Mouse (Mus musculus): ENCODE results near the gene Nploc4. TPM values are rescaled to one million over a fixed set of nuclear protein-coding genes. Genes with fewer than 3 reads are reported as not detected.

The Nploc4 gene
- polyA plus RNA-seq, 1 experiment from 2014 or later: 52.4 TPM

DNA sequence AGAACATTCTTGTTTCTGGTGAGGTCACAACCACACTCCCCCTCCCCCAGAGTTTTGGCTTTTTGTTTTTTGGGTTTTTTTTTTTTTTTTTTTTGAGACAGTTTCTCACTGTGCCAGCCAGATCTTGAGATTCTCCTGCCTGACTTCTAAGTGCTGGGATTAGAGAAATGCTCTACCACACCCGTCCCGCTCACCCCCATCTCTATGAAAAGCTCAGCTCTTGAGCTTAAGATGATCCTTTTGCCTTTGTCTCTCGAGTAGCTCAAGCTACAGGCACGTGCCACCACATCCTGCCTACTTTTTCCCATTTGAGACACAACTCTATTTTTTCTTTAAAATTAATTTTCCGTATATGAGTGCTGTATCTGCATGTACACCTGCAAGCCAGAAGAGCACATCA, 26.9 kb upstream of the Nploc4 start:
- no peak overlapping the region for H3K27ac ChIP-seq (ENCODE audit: low read depth, low read length)
- 85% methylated on average over 5 of the region's 5 CpGs for WGBS
- ATAC-seq (replicated peaks; ENCODE audit: low FRiP score): no peak
- H3K4me3 ChIP-seq (ENCODE audit: low read depth, low read length): no peak overlapping the region
- H3K4me1 ChIP-seq (replicated peaks; ENCODE audit: control insufficient read depth, insufficient read depth, low read length): peaks cover 11% of the 10 kb centered on the region
- H3K27me3 ChIP-seq (ENCODE audit: control insufficient read depth, insufficient read depth, low read length): no peaks in the 10 kb centered on the region
- peaks cover 2% of the 10 kb centered on the region; the same call in 1 of the 2 replicates for H3K36me3 ChIP-seq (ENCODE audit: control insufficient read depth, insufficient read depth, low read length)
- H3K4me2 ChIP-seq (ENCODE audit: low read depth, low read length, severe bottlenecking): no peak overlapping the region
- no peak overlapping the region for H3K9ac ChIP-seq (ENCODE audit: low read length)
- no peak for DNase-seq (ENCODE audit: low spot score)
- no peaks in the 10 kb centered on the region for H3K9me3 ChIP-seq (ENCODE audit: control insufficient read depth, low read length)

DNA sequence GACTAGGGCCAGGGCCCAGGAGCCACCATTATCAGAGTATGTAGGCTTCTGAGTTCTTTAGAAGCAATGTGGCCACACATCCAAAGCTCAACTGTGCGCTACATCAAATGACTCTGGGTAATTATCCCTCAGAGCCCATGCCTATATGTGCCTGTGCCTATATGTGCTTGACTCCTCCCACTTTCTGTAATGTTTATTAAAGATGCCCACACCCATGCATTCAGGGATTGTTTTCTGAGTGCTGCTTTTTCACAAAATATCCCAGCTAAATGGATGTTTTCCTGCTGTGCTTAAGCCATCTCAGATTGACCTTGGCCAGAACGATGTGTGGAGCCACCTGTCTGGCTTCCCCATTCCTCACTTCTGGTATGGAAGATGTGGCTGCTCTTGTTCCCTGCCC, 26.0 kb upstream of the Nploc4 start:
- ATAC-seq (replicated peaks; ENCODE audit: low FRiP score): no peak

DNA sequence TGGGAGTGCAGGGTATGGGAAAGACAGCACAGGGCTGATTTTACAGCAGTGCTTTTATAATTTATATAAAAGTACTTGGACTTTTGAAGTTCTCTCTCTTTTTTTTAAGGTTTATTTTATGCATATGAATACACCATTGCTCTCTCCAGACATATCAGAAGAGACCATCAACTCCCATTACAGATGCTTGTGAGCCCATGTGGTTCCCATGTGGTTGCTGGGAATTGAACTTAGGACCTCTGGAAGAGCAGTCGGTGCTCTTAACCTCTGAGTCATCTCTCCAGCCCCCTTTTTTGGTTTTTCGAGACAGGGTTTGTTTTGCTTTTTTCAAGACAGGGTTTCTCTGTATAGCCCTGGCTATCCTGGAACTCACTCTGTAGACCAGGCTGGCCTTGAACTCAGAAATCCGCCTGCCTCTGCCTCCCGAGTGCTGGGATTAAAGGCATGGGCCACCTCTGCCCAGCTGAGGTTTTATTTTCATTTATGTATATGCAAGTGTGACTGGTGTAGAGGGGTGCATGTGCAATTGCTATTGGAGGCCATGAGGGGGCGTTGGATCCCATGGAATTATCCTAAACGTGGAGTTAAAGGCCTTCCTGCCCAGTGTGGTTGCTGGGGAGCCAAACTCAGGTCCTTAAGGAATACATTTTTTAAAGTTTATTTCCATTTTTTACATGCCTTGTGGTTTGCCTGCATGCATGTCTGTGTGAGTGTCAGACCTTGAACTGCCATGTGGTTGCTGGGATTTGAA, 21.5 kb upstream of the Nploc4 start:
- Histone ChIP-seq H3K27me3 (ENCODE audit: control insufficient read depth, insufficient read depth, low read length) (no peaks in the 10 kb centered on the region), H3K9ac (ENCODE audit: low read length) (peak overlapping the region; percentile 95), H3K4me1 (replicated peaks; ENCODE audit: control insufficient read depth, insufficient read depth, low read length) (peaks cover 2% of the 10 kb centered on the region; the same call in 1 of the 2 replicates), H3K4me2 (ENCODE audit: low read depth, low read length, severe bottlenecking) (peak overlapping the region; percentile 94), H3K9me3 (ENCODE audit: control insufficient read depth, low read length) (no peaks in the 10 kb centered on the region), H3K27ac (ENCODE audit: low read depth, low read length) (no peak overlapping the region), H3K36me3 (ENCODE audit: control insufficient read depth, insufficient read depth, low read length) (peaks cover 2% of the 10 kb centered on the region; the same call in 1 of the 2 replicates), H3K4me3 (ENCODE audit: low read depth, low read length) (peak overlapping the region; percentile 88)
- DNase-seq (ENCODE audit: low spot score) (no peak), ATAC-seq (replicated peaks; ENCODE audit: low FRiP score) (no peak)
- 71% methylated on average over 6 of the region's 6 CpGs for WGBS

More for the DNA sequence above, 26.0 kb upstream of the Nploc4 start:
- no peak overlapping the region for H3K4me2 ChIP-seq (ENCODE audit: low read depth, low read length, severe bottlenecking)
- no peaks in the 10 kb centered on the region for H3K9me3 ChIP-seq (ENCODE audit: control insufficient read depth, low read length)
- no peak overlapping the region for H3K4me3 ChIP-seq (ENCODE audit: low read depth, low read length)
- no peak overlapping the region for H3K27ac ChIP-seq (ENCODE audit: low read depth, low read length)
- DNase-seq (ENCODE audit: low spot score): no peak
- H3K27me3 ChIP-seq (ENCODE audit: control insufficient read depth, insufficient read depth, low read length): no peaks in the 10 kb centered on the region
- H3K4me1 ChIP-seq (replicated peaks; ENCODE audit: control insufficient read depth, insufficient read depth, low read length): peaks cover 13% of the 10 kb centered on the region
- H3K9ac ChIP-seq (ENCODE audit: low read length): no peak overlapping the region
- 96% methylated on average over 2 of the region's 2 CpGs for WGBS
- peaks cover 2% of the 10 kb centered on the region; the same call in 1 of the 2 replicates for H3K36me3 ChIP-seq (ENCODE audit: control insufficient read depth, insufficient read depth, low read length)

DNA sequence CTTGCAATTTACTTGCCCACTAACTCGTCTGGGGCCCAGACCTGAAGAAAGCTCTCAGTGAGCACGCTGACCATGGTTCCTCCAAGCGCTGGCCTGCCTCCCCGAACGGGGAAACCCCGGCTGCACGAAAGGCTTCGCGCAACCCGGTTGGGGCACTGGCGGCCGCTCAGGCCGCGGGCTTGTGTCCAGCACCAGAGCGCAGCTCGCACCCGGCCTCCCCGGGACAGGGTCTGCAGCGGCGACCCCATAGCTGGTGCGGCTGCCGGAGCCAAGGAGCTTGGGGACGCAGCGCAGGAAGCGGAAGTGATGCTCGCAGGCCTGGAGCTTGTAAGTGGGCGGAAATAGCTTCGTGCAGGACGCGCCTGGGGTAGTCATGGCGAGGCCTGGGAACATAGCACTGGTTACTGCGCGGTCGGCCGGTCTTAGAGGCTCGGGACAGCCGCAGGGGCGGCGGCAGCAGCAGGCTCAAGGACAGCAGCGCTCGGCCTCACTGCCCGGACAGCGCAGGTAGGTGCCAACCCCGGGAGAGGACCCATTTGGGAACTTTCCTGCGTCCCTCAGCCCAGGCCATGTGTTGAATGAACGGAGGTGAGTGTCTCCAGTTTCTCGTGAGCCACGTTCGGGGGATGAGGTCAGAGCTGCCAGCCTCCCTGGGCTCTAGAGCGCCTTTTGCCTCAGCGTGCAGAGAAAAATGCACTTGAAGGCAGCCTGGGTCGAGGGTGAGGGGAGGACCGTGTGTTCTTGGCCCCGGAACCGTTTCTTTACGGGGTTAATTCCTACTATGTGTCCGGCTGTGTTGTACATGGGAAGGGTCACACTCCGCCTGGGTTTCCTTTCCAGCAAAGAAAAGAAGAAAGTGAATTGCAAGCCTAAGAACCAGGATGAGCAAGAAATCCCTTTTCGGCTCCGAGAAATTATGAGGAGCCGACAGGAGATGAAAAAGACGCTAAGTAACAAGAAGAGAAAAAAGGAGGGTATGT, 20.6 kb upstream of the Nploc4 start, which contains the start of the genes Oxld1 and Ccdc137:
Gene Oxld1, minus strand, starts transcription at position 297 of the 980 bp plus-strand sequence.
Gene Ccdc137, plus strand, starts transcription at position 344 of the 980 bp plus-strand sequence.
- WGBS: 4% methylated on average over 62 of the region's 62 CpGs

DNA sequence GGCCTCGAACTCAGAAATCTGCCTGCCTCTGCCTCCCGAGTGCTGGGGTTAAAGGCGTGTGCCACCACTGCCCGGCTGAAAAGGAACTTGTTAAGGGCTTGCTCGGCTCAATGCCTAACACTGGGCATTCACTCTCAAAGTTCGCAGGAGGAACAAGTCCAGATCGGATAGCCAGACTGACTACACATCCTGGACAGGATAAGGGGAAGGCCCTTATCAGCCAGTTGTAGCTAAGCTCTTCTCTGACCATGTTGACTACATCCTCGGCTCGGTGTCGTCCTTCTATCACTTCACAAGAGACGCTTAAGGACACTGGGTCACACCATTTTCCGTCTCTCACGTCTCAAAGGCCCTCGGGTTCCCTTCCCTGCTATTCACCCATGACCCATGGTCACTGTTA, 19.9 kb upstream of the Nploc4 start:
- peak overlapping the region; percentile 88 for H3K4me3 ChIP-seq (ENCODE audit: low read depth, low read length)
- H3K27me3 ChIP-seq (ENCODE audit: control insufficient read depth, insufficient read depth, low read length): no peaks in the 10 kb centered on the region
- H3K4me2 ChIP-seq (ENCODE audit: low read depth, low read length, severe bottlenecking): peak overlapping the region; percentile 94
- 0 out of 2 replicates have a peak overlapping the region, but pooled peaks have one; percentile 25 for H3K27ac ChIP-seq (ENCODE audit: low read depth, low read length)
- ATAC-seq (replicated peaks; ENCODE audit: low FRiP score): 0 out of 2 replicates have a peak, but pooled peaks have one; percentile 10
- peaks cover 2% of the 10 kb centered on the region; the same call in 1 of the 2 replicates for H3K36me3 ChIP-seq (ENCODE audit: control insufficient read depth, insufficient read depth, low read length)
- no peaks in the 10 kb centered on the region for H3K9me3 ChIP-seq (ENCODE audit: control insufficient read depth, low read length)
- DNase-seq (ENCODE audit: low spot score): no peak
- WGBS: 39% methylated on average over 14 of the region's 14 CpGs
- peaks cover 2% of the 10 kb centered on the region; the same call in 1 of the 2 replicates for H3K4me1 ChIP-seq (replicated peaks; ENCODE audit: control insufficient read depth, insufficient read depth, low read length)
- peak overlapping the region; percentile 95 for H3K9ac ChIP-seq (ENCODE audit: low read length)

More for the DNA sequence above, 20.6 kb upstream of the Nploc4 start, which contains the start of the genes Oxld1 and Ccdc137:
- Histone ChIP-seq H3K9me3 (ENCODE audit: control insufficient read depth, low read length) (no peaks in the 10 kb centered on the region), H3K4me3 (ENCODE audit: low read depth, low read length) (peak within 1 kb of the TSS; percentile 88), H3K9ac (ENCODE audit: low read length) (peak within 1 kb of the TSS; percentile 95), H3K27ac (ENCODE audit: low read depth, low read length) (peak within 1 kb of the TSS; percentile 25; the same call in 1 of the 2 replicates), H3K4me1 (replicated peaks; ENCODE audit: control insufficient read depth, insufficient read depth, low read length) (peaks cover 2% of the 10 kb centered on the region; the same call in 1 of the 2 replicates), H3K4me2 (ENCODE audit: low read depth, low read length, severe bottlenecking) (peak within 1 kb of the TSS; percentile 94), H3K36me3 (ENCODE audit: control insufficient read depth, insufficient read depth, low read length) (peaks cover 2% of the 10 kb centered on the region; the same call in 1 of the 2 replicates), H3K27me3 (ENCODE audit: control insufficient read depth, insufficient read depth, low read length) (no peaks in the 10 kb centered on the region)
- ATAC-seq (replicated peaks; ENCODE audit: low FRiP score) (peak; percentile 88), DNase-seq (ENCODE audit: low spot score) (peak; percentile 88)

DNA sequence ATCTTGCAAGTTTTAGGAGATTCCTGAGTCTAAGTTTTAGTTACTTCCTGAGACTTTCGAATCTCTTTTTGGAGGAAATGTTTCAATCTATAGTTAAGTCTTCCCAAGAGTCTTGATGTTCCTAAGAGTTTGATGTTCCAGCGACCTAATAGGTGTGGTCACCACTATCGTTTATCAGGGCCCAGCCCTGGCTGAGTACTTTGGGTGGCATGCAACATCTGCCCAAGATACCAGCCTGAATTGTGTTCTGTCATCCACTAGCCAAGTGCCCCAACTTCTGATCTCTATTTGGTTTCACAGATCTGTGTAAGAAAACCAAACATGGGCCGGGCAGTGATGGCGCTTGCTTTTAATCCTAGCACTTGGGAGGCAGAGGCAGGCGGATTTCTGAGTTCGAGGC, 17.9 kb upstream of the Nploc4 start:
- H3K27ac ChIP-seq (ENCODE audit: low read depth, low read length): no peak overlapping the region
- H3K4me1 ChIP-seq (replicated peaks; ENCODE audit: control insufficient read depth, insufficient read depth, low read length): peaks cover 2% of the 10 kb centered on the region; the same call in 1 of the 2 replicates
- 96% methylated on average over 7 of the region's 7 CpGs for WGBS
- H3K4me3 ChIP-seq (ENCODE audit: low read depth, low read length): no peak overlapping the region
- H3K4me2 ChIP-seq (ENCODE audit: low read depth, low read length, severe bottlenecking): no peak overlapping the region
- no peaks in the 10 kb centered on the region for H3K27me3 ChIP-seq (ENCODE audit: control insufficient read depth, insufficient read depth, low read length)
- no peaks in the 10 kb centered on the region for H3K9me3 ChIP-seq (ENCODE audit: control insufficient read depth, low read length)
- H3K36me3 ChIP-seq (ENCODE audit: control insufficient read depth, insufficient read depth, low read length): no peaks in the 10 kb centered on the region; the same call in 1 of the 2 replicates
- H3K9ac ChIP-seq (ENCODE audit: low read length): no peak overlapping the region
- ATAC-seq (replicated peaks; ENCODE audit: low FRiP score) (no peak), DNase-seq (ENCODE audit: low spot score) (no peak)

DNA sequence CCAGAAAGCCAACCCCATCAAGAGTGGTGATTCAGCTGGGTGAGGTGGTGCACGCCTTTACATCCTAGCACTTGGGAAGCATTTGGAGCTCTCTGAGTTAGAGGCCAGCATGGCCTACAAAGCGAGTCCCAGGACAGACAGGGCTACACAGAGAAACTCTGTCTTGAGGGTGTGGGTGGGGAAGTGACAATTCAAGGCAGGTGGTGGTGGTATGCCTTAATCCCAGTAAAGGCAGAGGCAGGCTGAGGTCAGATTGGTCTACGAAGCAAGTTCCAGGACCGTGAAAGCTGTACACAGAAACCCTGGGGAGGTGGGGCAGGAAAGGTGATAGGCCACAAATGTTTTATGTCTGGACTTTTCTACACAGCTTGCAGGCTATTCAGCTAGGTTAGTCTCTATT, 17.5 kb upstream of the Nploc4 start:
- 93% methylated on average over 4 of the region's 4 CpGs for WGBS

DNA sequence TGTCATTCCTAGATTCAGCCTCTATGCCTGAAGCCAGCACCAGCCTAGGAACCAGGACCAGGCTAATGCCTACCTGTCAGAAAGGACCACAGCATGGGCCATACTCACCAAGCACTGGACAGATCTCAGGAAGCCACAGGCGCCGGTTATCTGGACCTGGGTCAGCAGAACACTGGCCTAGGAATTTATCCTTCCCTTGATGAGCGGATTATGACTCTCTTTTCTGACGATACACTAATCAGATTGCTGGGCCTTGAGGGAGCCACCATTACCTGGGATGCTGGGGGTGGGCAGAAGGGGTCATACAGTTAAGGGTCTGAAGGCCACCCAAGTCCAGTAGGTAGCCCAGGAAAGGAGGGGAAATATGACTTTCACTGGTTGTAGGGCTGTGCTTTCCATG, 15.8 kb upstream of the Nploc4 start, which contains the start of gene Pde6g:
Gene Pde6g, minus strand, starts transcription at position 195 of the 400 bp plus-strand sequence.
- Histone ChIP-seq H3K4me1 (replicated peaks; ENCODE audit: control insufficient read depth, insufficient read depth, low read length) (no peaks in the 10 kb centered on the region; the same call in 1 of the 2 replicates), H3K4me2 (ENCODE audit: low read depth, low read length, severe bottlenecking) (no peak within 1 kb of the TSS), H3K36me3 (ENCODE audit: control insufficient read depth, insufficient read depth, low read length) (no peaks in the 10 kb centered on the region), H3K9me3 (ENCODE audit: control insufficient read depth, low read length) (no peaks in the 10 kb centered on the region), H3K27me3 (ENCODE audit: control insufficient read depth, insufficient read depth, low read length) (no peaks in the 10 kb centered on the region), H3K9ac (ENCODE audit: low read length) (no peak within 1 kb of the TSS), H3K27ac (ENCODE audit: low read depth, low read length) (no peak within 1 kb of the TSS), H3K4me3 (ENCODE audit: low read depth, low read length) (no peak within 1 kb of the TSS)
- 89% methylated on average over 4 of the region's 4 CpGs for WGBS
- no peak for ATAC-seq (replicated peaks; ENCODE audit: low FRiP score)
- no peak for DNase-seq (ENCODE audit: low spot score)

More for the DNA sequence above, 17.5 kb upstream of the Nploc4 start:
- Histone ChIP-seq H3K9ac (ENCODE audit: low read length) (no peak overlapping the region), H3K27ac (ENCODE audit: low read depth, low read length) (no peak overlapping the region), H3K4me2 (ENCODE audit: low read depth, low read length, severe bottlenecking) (no peak overlapping the region), H3K4me1 (replicated peaks; ENCODE audit: control insufficient read depth, insufficient read depth, low read length) (peaks cover 2% of the 10 kb centered on the region; the same call in 1 of the 2 replicates), H3K36me3 (ENCODE audit: control insufficient read depth, insufficient read depth, low read length) (no peaks in the 10 kb centered on the region; the same call in 1 of the 2 replicates), H3K9me3 (ENCODE audit: control insufficient read depth, low read length) (no peaks in the 10 kb centered on the region), H3K27me3 (ENCODE audit: control insufficient read depth, insufficient read depth, low read length) (no peaks in the 10 kb centered on the region), H3K4me3 (ENCODE audit: low read depth, low read length) (no peak overlapping the region)
- ATAC-seq (replicated peaks; ENCODE audit: low FRiP score) (no peak), DNase-seq (ENCODE audit: low spot score) (no peak)
